Mouse (Mus musculus): ENCODE measurements around the gene N4bp2l1.
"Not testable (repeated sequence)": the region's sequence is repeated elsewhere in the genome, so short reads cannot be mapped to it uniquely, and the experiment has no call there.

N4bp2l1 gene

GRCm38 (mm10) chr5:150597088-150597487 lies at the start of gene N4bp2l1:
TSS of gene N4bp2l1 (minus strand) at chr5:150597188.
- no peak for DNase-seq (ENCODE audit: low read depth, low spot score)

DNA sequence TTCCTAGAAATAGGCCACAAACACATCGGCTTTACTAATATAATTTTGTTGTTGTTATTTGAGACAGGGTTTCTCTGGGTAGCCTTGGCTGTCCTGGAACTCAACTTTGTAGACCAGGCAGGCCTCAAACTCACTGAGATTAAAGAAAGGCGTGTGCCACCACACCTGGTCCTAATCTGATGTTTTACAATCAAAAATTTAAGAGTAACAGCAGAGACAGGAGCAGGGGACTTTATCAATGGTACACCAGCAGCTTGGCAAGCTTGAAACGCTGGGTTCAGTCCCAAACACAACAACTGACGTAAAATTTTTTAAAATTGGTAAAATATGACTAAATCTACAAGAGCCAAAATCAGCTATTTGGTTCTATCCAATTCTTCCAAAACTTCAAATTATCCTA lies 47.9 kb upstream of the N4bp2l1 start:
- DNase-seq (ENCODE audit: low read depth, low spot score): no peak

DNA sequence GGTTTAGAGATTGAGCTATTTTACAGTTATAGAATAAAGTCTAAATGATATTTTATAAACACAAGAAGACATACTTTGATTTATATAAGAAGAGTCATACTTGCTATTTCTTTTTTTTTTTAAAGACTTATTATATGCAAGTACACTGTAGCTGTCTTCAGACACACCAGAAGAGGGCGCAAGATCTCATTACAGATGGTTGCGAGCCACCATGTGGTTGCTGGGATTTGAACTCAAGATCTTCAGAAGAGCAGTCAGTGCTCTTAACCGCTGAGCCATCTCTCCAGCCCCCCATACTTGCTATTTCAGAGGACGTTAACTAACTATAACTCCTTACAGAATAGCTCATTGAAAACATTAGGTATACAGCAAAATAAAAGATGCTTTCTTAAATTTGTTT lies 46.4 kb upstream of the N4bp2l1 start:
- DNase-seq (ENCODE audit: low read depth, low spot score): not testable (repeated sequence)

- no peak for DNase-seq (ENCODE audit: low read depth, low spot score)
Measured at GRCm38 (mm10) chr5:150641440-150641839, 44.5 kb upstream of the N4bp2l1 start.

- no peak for DNase-seq (ENCODE audit: low read depth, low spot score)
Measured at GRCm38 (mm10) chr5:150629692-150630091, 32.7 kb upstream of the N4bp2l1 start.

DNA sequence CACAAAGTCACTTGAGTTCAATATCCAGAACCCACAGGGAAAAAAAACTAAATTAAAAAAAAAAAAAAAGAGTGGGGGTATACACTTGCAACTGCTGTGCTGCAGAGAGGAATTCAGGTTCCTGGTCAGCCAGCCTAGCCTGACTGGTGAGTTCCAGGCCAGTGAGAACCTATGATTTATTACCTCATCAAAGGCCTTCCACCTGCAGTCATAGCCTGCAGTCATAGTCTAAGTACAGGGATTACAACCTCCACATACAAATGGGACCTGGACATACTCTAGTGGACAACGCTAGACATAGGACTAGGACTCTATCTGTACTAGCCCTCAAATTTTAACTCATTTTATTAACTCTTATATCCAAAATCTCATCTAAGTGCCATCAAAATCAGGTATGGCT lies 32.3 kb upstream of the N4bp2l1 start:
- no peak for DNase-seq (ENCODE audit: low read depth, low spot score)

- no peak for DNase-seq (ENCODE audit: low read depth, low spot score)
Measured at GRCm38 (mm10) chr5:150625528-150625927, 28.5 kb upstream of the N4bp2l1 start.

GRCm38 (mm10) chr5:150622792-150623191 lies 25.8 kb upstream of the N4bp2l1 start:
- no peak for DNase-seq (ENCODE audit: low read depth, low spot score)

DNA sequence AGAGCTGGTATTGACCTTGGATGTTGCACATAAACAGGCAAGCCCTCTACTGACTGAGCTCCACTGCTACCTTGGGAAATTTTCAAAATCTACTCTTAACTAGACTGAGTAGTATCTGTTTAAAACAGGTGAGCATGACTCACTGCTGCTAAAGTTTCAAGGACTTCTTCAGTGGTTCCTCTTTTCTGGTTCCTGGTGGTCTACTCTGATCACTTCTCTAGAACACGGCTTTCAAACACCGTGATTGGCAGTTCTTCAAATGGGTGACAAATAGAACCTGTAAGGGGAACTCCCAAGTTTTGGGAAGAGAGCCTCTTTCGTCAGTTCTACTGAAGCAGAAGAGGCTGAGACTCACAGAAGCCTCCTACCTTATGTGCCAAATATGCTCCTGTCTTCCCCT lies 24.6 kb upstream of the N4bp2l1 start:
- DNase-seq (ENCODE audit: low read depth, low spot score): no peak

DNA sequence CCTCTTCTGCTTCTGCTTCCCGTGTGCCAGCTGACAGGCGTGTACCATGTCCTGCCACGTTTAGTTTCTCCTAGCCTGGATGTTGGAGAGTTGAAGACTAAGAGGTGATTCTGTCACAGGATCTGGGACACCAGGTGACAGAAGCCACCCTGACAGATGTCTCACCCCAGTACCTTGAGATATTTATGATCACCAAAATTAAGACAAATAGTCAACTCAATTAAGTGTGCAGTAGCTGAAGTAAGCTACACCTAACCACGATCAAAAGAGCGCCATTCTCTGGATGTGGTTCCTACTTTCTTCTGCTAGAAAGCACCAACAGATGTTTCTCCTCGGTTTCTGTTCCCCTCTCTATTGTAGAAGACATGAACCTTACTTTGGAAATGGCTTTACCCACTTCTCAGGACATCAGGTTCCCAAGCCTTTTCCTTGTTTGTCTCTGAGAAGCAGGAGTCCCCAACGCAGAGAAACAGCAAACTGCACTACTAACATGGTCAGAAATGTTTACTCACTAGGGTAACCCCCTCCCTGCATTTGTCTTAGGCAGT lies 23.7 kb upstream of the N4bp2l1 start:
- DNase-seq (ENCODE audit: low read depth, low spot score): no peak

DNA sequence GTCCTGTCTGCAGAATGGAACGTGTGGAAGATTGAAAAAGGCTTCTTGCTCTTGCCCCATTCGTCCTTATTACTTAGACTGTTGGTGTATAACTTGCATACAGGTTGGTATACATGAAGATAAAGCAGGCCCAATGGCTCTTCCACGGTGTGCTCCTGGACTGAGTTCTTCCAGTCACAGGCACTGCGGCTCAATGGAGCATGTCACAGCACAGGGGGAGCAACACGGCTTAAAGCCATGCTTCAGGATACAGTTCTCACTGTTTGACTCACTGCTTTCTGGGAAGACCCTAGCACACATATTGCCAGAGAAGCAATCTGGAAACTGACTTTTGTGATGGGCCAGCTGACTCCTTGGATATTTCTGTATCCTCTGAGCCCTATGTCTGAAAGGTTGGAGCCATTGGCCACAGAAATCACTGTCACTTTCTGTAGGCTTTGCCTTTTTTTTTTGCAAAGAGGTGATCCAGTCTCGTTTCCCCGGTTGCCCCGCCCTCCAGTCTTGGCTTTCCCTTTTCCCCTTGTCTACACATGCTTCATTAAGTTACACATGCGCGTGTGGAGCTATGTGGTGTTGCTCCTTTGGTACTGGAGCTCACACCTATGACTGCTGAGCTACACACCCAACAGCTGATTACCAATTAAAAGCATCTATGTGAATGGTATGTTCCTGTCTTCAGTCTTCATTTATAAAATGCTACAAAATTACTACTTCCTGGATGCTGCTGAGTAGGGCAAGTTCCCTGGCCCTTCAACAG lies 21.8 kb upstream of the N4bp2l1 start:
- no peak for DNase-seq (ENCODE audit: low read depth, low spot score)

DNA sequence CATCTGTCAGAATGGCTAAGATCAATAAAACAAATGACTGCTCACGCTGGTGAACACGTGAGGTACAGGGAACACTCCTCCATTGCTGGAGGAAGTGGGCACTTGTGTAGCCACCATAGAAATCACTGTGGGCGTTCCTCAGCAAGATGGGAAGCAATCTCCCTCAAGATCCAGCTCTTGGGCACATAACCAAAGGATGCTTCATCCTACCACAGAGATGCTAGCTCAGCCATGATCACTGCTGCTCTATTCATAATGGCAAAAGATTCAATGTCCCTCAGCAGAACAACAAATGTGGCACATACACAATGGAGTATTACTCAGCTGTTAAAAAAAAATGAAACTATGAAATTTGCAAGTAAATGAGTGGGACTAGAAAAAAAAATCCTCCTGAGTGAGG lies 19.7 kb upstream of the N4bp2l1 start:
- DNase-seq (ENCODE audit: low read depth, low spot score): no peak

DNA sequence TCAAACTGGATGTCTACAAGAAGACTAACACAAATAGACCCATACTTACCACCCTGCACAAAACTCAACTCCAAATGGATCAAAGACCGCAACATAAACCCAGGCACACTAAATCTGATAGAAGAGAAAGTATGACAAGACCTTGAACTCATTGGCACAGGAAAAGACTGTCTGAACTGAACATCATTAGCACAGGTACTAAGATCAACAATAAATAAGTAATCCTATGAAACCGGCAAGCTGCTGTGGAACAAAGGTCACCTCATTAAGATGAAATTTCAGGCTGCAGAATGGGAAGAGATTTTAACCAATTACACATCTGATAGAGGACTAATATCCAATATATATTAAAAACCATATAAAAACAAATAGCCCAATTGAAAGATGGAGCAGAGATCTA lies 19.2 kb upstream of the N4bp2l1 start:
- DNase-seq (ENCODE audit: low read depth, low spot score): no peak

DNA sequence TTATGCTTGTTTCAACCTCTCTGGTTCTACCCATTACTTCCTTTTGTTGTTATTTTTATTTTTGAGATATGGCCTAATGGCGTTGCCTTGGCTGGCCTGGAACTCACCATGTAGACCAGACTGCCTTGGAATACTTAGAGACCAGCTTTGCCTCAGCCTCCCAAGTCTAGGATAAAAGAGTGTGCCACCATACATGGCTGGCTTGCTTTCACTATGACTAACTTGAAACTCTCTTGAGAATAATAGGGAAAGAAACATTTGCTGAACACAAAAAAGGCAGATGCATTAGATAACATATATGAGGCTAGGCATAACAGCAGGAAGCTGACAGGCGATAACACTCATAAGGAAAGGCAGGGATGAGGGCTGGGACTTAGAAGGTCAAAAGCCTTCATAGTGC lies 17.1 kb upstream of the N4bp2l1 start:
- no peak for DNase-seq (ENCODE audit: low read depth, low spot score)

DNA sequence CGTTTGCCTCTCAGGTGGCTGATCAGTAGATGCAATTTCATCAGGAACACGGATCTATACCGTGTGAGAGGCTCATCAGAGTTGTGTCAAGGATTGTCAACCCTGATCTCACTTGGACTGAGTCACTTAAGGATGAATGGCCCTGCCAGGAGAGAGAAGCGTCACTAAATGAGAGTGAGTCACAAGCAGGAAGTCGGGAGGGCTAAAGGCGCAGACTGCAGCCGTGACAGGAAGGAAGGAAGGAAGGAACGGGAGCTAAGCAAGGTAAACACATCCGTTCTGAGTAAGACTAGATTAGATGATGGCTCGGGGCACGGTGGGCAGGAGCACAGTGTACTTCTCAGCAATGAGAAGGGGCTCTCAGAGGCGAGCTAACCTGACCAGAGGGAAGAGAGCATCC lies 14.7 kb upstream of the N4bp2l1 start:
- no peak for DNase-seq (ENCODE audit: low read depth, low spot score)

- no peak for DNase-seq (ENCODE audit: low read depth, low spot score)
Measured at GRCm38 (mm10) chr5:150611136-150611535, 14.1 kb upstream of the N4bp2l1 start.

- no peak for DNase-seq (ENCODE audit: low read depth, low spot score)
Measured at GRCm38 (mm10) chr5:150607631-150608030, 10.6 kb upstream of the N4bp2l1 start.

- no peak for DNase-seq (ENCODE audit: low read depth, low spot score)
Measured at GRCm38 (mm10) chr5:150606131-150606530, 9.1 kb upstream of the N4bp2l1 start.

GRCm38 (mm10) chr5:150601441-150602230 lies 4.6 kb upstream of the N4bp2l1 start:
- no peak for DNase-seq (ENCODE audit: low read depth, low spot score)

GRCm38 (mm10) chr5:150600554-150601440 lies 3.8 kb upstream of the N4bp2l1 start:
- DNase-seq (ENCODE audit: low read depth, low spot score): no peak
